ENCODE assay signal across 8 mouse cellular contexts in genomic region chr10:57532218-57533101, GRCm38 (mm10). TPM values are rescaled to one million over a fixed set of nuclear protein-coding genes. Genes with fewer than 3 reads are reported as not detected.
DNase-seq lines count a peak whose midpoint lies in the region; ATAC-seq and TF ChIP-seq lines count a peak whose summit lies in the region.

Gene Serinc1 (minus strand): TSS chr10:57532530.

- peak within 1 kb of the TSS; percentile 71 for H3K9ac ChIP-seq in ES-Bruce4 (ENCODE audit: low read depth, poor library complexity, severe bottlenecking)
- peak within 1 kb of the TSS; percentile 93 for H3K9ac ChIP-seq in forebrain, embryonic 13.5 days
- H3K9ac ChIP-seq in liver, postnatal 0 days (replicated peaks), result peak within 1 kb of the TSS; percentile 81
- peak within 1 kb of the TSS; percentile 97 for H3K9ac ChIP-seq in neural tube, embryonic 14.5 days (replicated peaks; ENCODE audit: low read depth, low read length)

- peak; percentile 98 for ATAC-seq in cerebellum, adult (ENCODE audit: insufficient number of reproducible peaks, low FRiP score, low TSS enrichment)
- peak; percentile 100 for ATAC-seq in forebrain, embryonic 13.5 days
- peak; percentile 100 for ATAC-seq in liver, postnatal 0 days
- ATAC-seq in neural tube, embryonic 14.5 days (ENCODE audit: low read depth), result peak; percentile 99

- no peak within 1 kb of the TSS for H3K27ac ChIP-seq in ES-Bruce4 (ENCODE audit: insufficient read depth, low read length)
- peak within 1 kb of the TSS; percentile 95 for H3K27ac ChIP-seq in forebrain, embryonic 13.5 days
- H3K27ac ChIP-seq in liver, postnatal 0 days (ENCODE audit: low read depth), result peak within 1 kb of the TSS; percentile 91
- H3K27ac ChIP-seq in neural tube, embryonic 14.5 days (ENCODE audit: low read depth, low read length), result peak within 1 kb of the TSS; percentile 98

- H3K27me3 ChIP-seq in ES-Bruce4 (ENCODE audit: control insufficient read depth, insufficient read depth, low read length, poor library complexity, severe bottlenecking), result no peaks in the 10 kb centered on the region
- 0 out of 2 replicates have a peak, but pooled peaks cover 3% of the 10 kb centered on the region for H3K27me3 ChIP-seq in forebrain, embryonic 13.5 days
- no peaks in the 10 kb centered on the region for H3K27me3 ChIP-seq in liver, postnatal 0 days (ENCODE audit: insufficient read depth, low read length)
- H3K27me3 ChIP-seq in neural tube, embryonic 14.5 days (ENCODE audit: control insufficient read depth, insufficient read depth, low read length), result no peaks in the 10 kb centered on the region

- H3K36me3 ChIP-seq in ES-Bruce4 (ENCODE audit: control insufficient read depth, insufficient read depth, low read length, poor library complexity, severe bottlenecking), result peaks cover 2% of the 10 kb centered on the region; the same call in 1 of the 2 replicates
- no peaks in the 10 kb centered on the region for H3K36me3 ChIP-seq in forebrain, embryonic 13.5 days (ENCODE audit: poor library complexity, severe bottlenecking)
- no peaks in the 10 kb centered on the region; the same call in 1 of the 2 replicates for H3K36me3 ChIP-seq in liver, postnatal 0 days (replicated peaks; ENCODE audit: insufficient read depth, low read length)
- no peaks in the 10 kb centered on the region; the same call in 1 of the 2 replicates for H3K36me3 ChIP-seq in neural tube, embryonic 14.5 days (ENCODE audit: control insufficient read depth, insufficient read depth, low read length)

- DNase-seq in heart, postnatal 10 days, result peak; percentile 94 to 97
- peak; percentile 81 for DNase-seq in large intestine, adult 2 months (ENCODE audit: low read depth, low spot score)
- peak; percentile 96 for DNase-seq in liver, postnatal 0 days
- DNase-seq in testis, postnatal 10 days (ENCODE audit: low spot score), result peak; percentile 94

- H3K4me2 ChIP-seq in forebrain, embryonic 13.5 days, result peak within 1 kb of the TSS; percentile 67
- H3K4me2 ChIP-seq in liver, postnatal 0 days (ENCODE audit: low read depth, low read length), result peak within 1 kb of the TSS; percentile 68
- peak within 1 kb of the TSS; percentile 49 for H3K4me2 ChIP-seq in neural tube, embryonic 14.5 days (ENCODE audit: low read depth, low read length)

- TF ChIP-seq POLR2A in ES-Bruce4 (IDR thresholded peaks at IDR 0.05; ENCODE audit: insufficient read depth, low read length), result peak; percentile 32

- intact Hi-C loops in heart, postnatal 10 days (cut with DNase I), result no loop called here

- TF ChIP-seq EP300 in ES-Bruce4 (IDR thresholded peaks at IDR 0.05; ENCODE audit: insufficient read depth, low read depth, low read length), result 0 out of 2 replicates have a peak, but pooled peaks have one; percentile 21
- TF ChIP-seq EP300 in liver, postnatal 0 days (IDR thresholded peaks at IDR 0.05; ENCODE audit: low read depth), result no peak

- peak within 1 kb of the TSS; percentile 72 for H3K4me3 ChIP-seq in ES-Bruce4 (ENCODE audit: low read depth, low read length)
- H3K4me3 ChIP-seq in forebrain, embryonic 13.5 days, result peak within 1 kb of the TSS; percentile 79
- peak within 1 kb of the TSS; percentile 74 for H3K4me3 ChIP-seq in liver, postnatal 0 days (ENCODE audit: low read depth, low read length)
- peak within 1 kb of the TSS; percentile 88 for H3K4me3 ChIP-seq in neural tube, embryonic 14.5 days (ENCODE audit: low read depth, low read length)

- H3K4me1 ChIP-seq in ES-Bruce4 (ENCODE audit: control insufficient read depth, insufficient read depth, low read length), result no peaks in the 10 kb centered on the region
- H3K4me1 ChIP-seq in forebrain, embryonic 13.5 days, result peaks cover 33% of the 10 kb centered on the region
- peaks cover 10% of the 10 kb centered on the region for H3K4me1 ChIP-seq in liver, postnatal 0 days (ENCODE audit: insufficient read depth)
- peaks cover 26% of the 10 kb centered on the region for H3K4me1 ChIP-seq in neural tube, embryonic 14.5 days (ENCODE audit: control insufficient read depth, insufficient read depth, low read length)

- WGBS in forebrain, embryonic 13.5 days, result 12% methylated on average over 49 of the region's 49 CpGs
- 12% methylated on average over 49 of the region's 49 CpGs for WGBS in large intestine, adult 2 months
- 12% methylated on average over 48 of the region's 49 CpGs for WGBS in liver, postnatal 0 days (ENCODE audit: insufficient replicate concordance)
- WGBS in neural tube, embryonic 14.5 days, result 12% methylated on average over 49 of the region's 49 CpGs

- no peak for TF ChIP-seq CTCF in ES-Bruce4 (IDR thresholded peaks at IDR 0.05; ENCODE audit: low read depth, low read length)
- no peak for TF ChIP-seq CTCF in liver, postnatal 0 days (IDR thresholded peaks at IDR 0.05; ENCODE audit: low read depth)

- no peaks in the 10 kb centered on the region; the same call in 1 of the 2 replicates for H3K9me3 ChIP-seq in ES-Bruce4 (replicated peaks; ENCODE audit: control insufficient read depth, insufficient read depth, low read length, poor library complexity, severe bottlenecking)
- no peaks in the 10 kb centered on the region for H3K9me3 ChIP-seq in forebrain, embryonic 13.5 days (replicated peaks)
- no peaks in the 10 kb centered on the region for H3K9me3 ChIP-seq in liver, postnatal 0 days (ENCODE audit: low read length)
- H3K9me3 ChIP-seq in neural tube, embryonic 14.5 days (ENCODE audit: control insufficient read depth, low read length), result no peaks in the 10 kb centered on the region

RNA-seq across cellular contexts. Expression of gene Serinc1, which starts in this region (rescaled TPM):
- polyA plus RNA-seq in ES-Bruce4 (2011; ENCODE audit: insufficient read depth, insufficient read length, low read depth, missing spikeins), result 63.6 and 75.0 TPM in 2 replicates
- 261 and 282 TPM in 2 replicates for polyA plus RNA-seq in forebrain, embryonic 13.5 days (2015; fragmentation: Nextera tagmentation; extraction: Ambion mirVana)
- total RNA-seq in heart, postnatal 10 days (2021), result 100 to 1,000 TPM; 255 to 258 TPM
- polyA plus RNA-seq in large intestine, adult 2 months (2012; rRNA removed), result 23.2 and 33.5 TPM in 2 replicates
- 79.2 and 81.6 TPM in 2 replicates for polyA plus RNA-seq in liver, postnatal 0 days (2015; fragmentation: Nextera tagmentation; extraction: Ambion mirVana)
- polyA plus RNA-seq in neural tube, embryonic 14.5 days (2014; fragmentation: Nextera tagmentation; extraction: Ambion mirVana), result 528 and 541 TPM in 2 replicates
